Mouse (Mus musculus) heart, postnatal 10 days (tissue): Measurements from ENCODE around the gene Kdm7a. TPM values are rescaled to one million over a fixed set of nuclear protein-coding genes. Genes with fewer than 3 reads are reported as not detected.

Source experiments
- DNase-seq, 2 experiments: peaks; one replicate each; pipeline ENCODE4 v3.0.0; 2021
- intact Hi-C: fragments of 180-260 bp; cut with DNase I; formaldehyde crosslinking; loops from one replicate; pipeline ENCODE4 v1.15.1; 2025
- total RNA-seq, 2 experiments: library from RNA; stranded (reverse); gene quantifications; 2 replicates each; pipeline ENCODE4 v1.2.3; 2021

Kdm7a gene
- 10 to 100 TPM; 17.6 to 21.0 TPM for total RNA-seq

GRCm38 (mm10) chr6:39206581-39207461 is at the start of gene Kdm7a:
TSS of gene Kdm7a (minus strand) at chr6:39206789.
- peak; percentile 86 to 92 for DNase-seq
- intact Hi-C loops, result loop anchor here (2.0 to 10.0 kb wide), 3 partner anchors 35 to 578 kb away; no protein-coding TSS in a partner anchor

- intact Hi-C loops, result no loop called here
- DNase-seq, result no peak
Measured at GRCm38 (mm10) chr6:39255271-39255670, 48.7 kb upstream of the Kdm7a start.

GRCm38 (mm10) chr6:39250055-39250454 is 43.5 kb upstream of the Kdm7a start:
- intact Hi-C loops, result no loop called here
- DNase-seq, result no peak

- intact Hi-C loops, result no loop called here
- no peak for DNase-seq
Measured at GRCm38 (mm10) chr6:39249176-39249770, 42.7 kb upstream of the Kdm7a start.

- intact Hi-C loops, result loop anchor here (5.0 kb wide), 1 partner anchor 37 kb away; the partner anchor contains the start of gene Kdm7a
- no peak for DNase-seq
Measured at GRCm38 (mm10) chr6:39244066-39244465, 37.5 kb upstream of the Kdm7a start.

- intact Hi-C loops, result loop anchor here (5.0 kb wide), 1 partner anchor 36 kb away; the partner anchor contains the start of gene Kdm7a
- DNase-seq, result peak; percentile 53 to 54
Measured at GRCm38 (mm10) chr6:39243511-39243961, 36.9 kb upstream of the Kdm7a start.

GRCm38 (mm10) chr6:39242718-39243471 is 36.3 kb upstream of the Kdm7a start:
- intact Hi-C loops, result loop anchor here (5.0 kb wide), 1 partner anchor 36 kb away; the partner anchor contains the start of gene Kdm7a

GRCm38 (mm10) chr6:39241421-39241891 is 34.9 kb upstream of the Kdm7a start:
- intact Hi-C loops, result loop anchor here (5.0 kb wide), 1 partner anchor 34 kb away; the partner anchor contains the start of gene Kdm7a

More at GRCm38 (mm10) chr6:39242718-39243471, 36.3 kb upstream of the Kdm7a start:
- peak; percentile 89 to 91 for DNase-seq

GRCm38 (mm10) chr6:39240956-39241355 is 34.4 kb upstream of the Kdm7a start:
- intact Hi-C loops, result loop anchor here (5.0 kb wide), 1 partner anchor 34 kb away; the partner anchor contains the start of gene Kdm7a
- no peak for DNase-seq

More at GRCm38 (mm10) chr6:39241421-39241891, 34.9 kb upstream of the Kdm7a start:
- DNase-seq, result peak in 1 of 2 experiments; percentile 33

GRCm38 (mm10) chr6:39237887-39238286 is 31.3 kb upstream of the Kdm7a start:
- intact Hi-C loops, result no loop called here
- no peak for DNase-seq

- DNase-seq, result no peak
- intact Hi-C loops, result no loop called here
Measured at GRCm38 (mm10) chr6:39232617-39233016, 26.0 kb upstream of the Kdm7a start.

- no peak for DNase-seq
- intact Hi-C loops, result no loop called here
Measured at GRCm38 (mm10) chr6:39230664-39231063, 24.1 kb upstream of the Kdm7a start.

- no peak for DNase-seq
- intact Hi-C loops, result no loop called here
Measured at GRCm38 (mm10) chr6:39226610-39226955, 20.0 kb upstream of the Kdm7a start.

GRCm38 (mm10) chr6:39225876-39226609 is 19.5 kb upstream of the Kdm7a start:
- DNase-seq, result peak in 1 of 2 experiments; percentile 15
- intact Hi-C loops, result no loop called here

- DNase-seq, result no peak
- intact Hi-C loops, result no loop called here
Measured at GRCm38 (mm10) chr6:39223328-39223885, 16.8 kb upstream of the Kdm7a start.

GRCm38 (mm10) chr6:39222487-39222886 is 15.9 kb upstream of the Kdm7a start:
- intact Hi-C loops, result no loop called here
- DNase-seq, result no peak

- intact Hi-C loops, result no loop called here
- DNase-seq, result no peak
Measured at GRCm38 (mm10) chr6:39217961-39218360, 11.4 kb upstream of the Kdm7a start.

GRCm38 (mm10) chr6:39217138-39217537 is 10.5 kb upstream of the Kdm7a start:
- intact Hi-C loops, result no loop called here
- DNase-seq, result no peak

GRCm38 (mm10) chr6:39214949-39215606 is 8.5 kb upstream of the Kdm7a start:
- intact Hi-C loops, result no loop called here
- DNase-seq, result no peak
